Mouse (Mus musculus) megakaryocyte, embryonic 14.5 days (primary cell): ENCODE data around the gene Por.

Source experiments
- FLI1 ChIP-seq: IDR thresholded peaks from 2 replicates; pipeline ENCODE4 v1.6.1; 2012; ENCODE audit warnings: low read length, inconsistent platforms, mixed read lengths
- GATA1 ChIP-seq: IDR thresholded peaks from 3 replicates; pipeline ENCODE4 v1.6.1; 2012; ENCODE audit warnings: mixed read lengths, low read length, inconsistent platforms, borderline replicate concordance

- TF ChIP-seq GATA1, result no peak
- TF ChIP-seq FLI1, result no peak
Measured at GRCm38 (mm10) chr5:135621725-135622124, 48.1 kb upstream of the Por start.
